Mouse (Mus musculus) liver, embryonic 13.5 days (tissue): ENCODE results near the gene Nbea. TPM values are rescaled to one million over a fixed set of nuclear protein-coding genes. Genes with fewer than 3 reads are reported as not detected.
A peak's percentile ranks its signal among the peaks of the same experiment; 100 is the strongest.

ENCODE experiments used
- ATAC-seq: fragments of 200-750 bp; cut with Nextera tagmentation; 2 replicates; pipeline ENCODE4 v1.8.0; 2017; ENCODE audit warnings: low read depth, mild to moderate bottlenecking, moderate number of reproducible peaks, moderate library complexity
- DNase-seq: peaks from one replicate; pipeline ENCODE4 v3.0.0; 2022
- H3K27ac ChIP-seq: fragments of 300-500 bp; sonication (generic); 2 replicates; pipeline ENCODE4 v1.5.1; 2015; ENCODE audit warnings: moderate library complexity, mild to moderate bottlenecking, inconsistent platforms
- H3K27me3 ChIP-seq: fragments of 300-500 bp; sonication (generic); 2 replicates; pipeline ENCODE4 v1.6.1; 2015; ENCODE audit warnings: mild to moderate bottlenecking, inconsistent platforms
- H3K36me3 ChIP-seq: fragments of 300-500 bp; sonication (generic); 2 replicates; pipeline ENCODE4 v1.6.1; 2015; ENCODE audit warnings: mild to moderate bottlenecking, inconsistent platforms
- H3K4me1 ChIP-seq: fragments of 300-500 bp; sonication (generic); replicated peaks from 2 replicates; pipeline ENCODE4 v1.6.1; 2015; ENCODE audit warnings: inconsistent platforms
- H3K4me2 ChIP-seq: fragments of 300-500 bp; sonication (generic); 2 replicates; pipeline ENCODE4 v1.6.1; 2015; ENCODE audit warnings: inconsistent platforms, mild to moderate bottlenecking, moderate library complexity
- H3K4me3 ChIP-seq: fragments of 300-500 bp; sonication (generic); replicated peaks from 2 replicates; pipeline ENCODE4 v1.5.1; 2015; ENCODE audit warnings: mild to moderate bottlenecking, inconsistent platforms
- H3K9ac ChIP-seq: fragments of 300-500 bp; sonication (generic); 2 replicates; pipeline ENCODE4 v1.6.1; 2015; ENCODE audit warnings: mild to moderate bottlenecking, inconsistent platforms
- H3K9me3 ChIP-seq: fragments of 300-500 bp; sonication (generic); replicated peaks from 2 replicates; pipeline ENCODE4 v1.6.1; 2016; ENCODE audit warnings: inconsistent platforms
- WGBS: fragments of 180-500 bp; shearing (Covaris S2); methylation state at CpG from one replicate; pipeline ENCODE4 v1.1.7; 2015; ENCODE audit not compliant: insufficient replicate concordance; 5-methylcytosine and 5-hydroxymethylcytosine counted together
- polyA plus RNA-seq: library from polyadenylated mRNA; unstranded; fragments of >200 nt; fragmentation: Nextera tagmentation; extraction: Ambion mirVana; gene quantifications from 2 replicates; pipeline ENCODE4 v1.2.1, GENCODE M21; 2015

Nbea gene
- polyA plus RNA-seq, 1 experiment from 2014 or later: 1.2 TPM

- WGBS: 53% methylated on average over 2 of the region's 2 CpGs
- no peaks in the 10 kb centered on the region for H3K36me3 ChIP-seq
- no peak for ATAC-seq
- H3K4me1 ChIP-seq: no peaks in the 10 kb centered on the region
- no peak overlapping the region for H3K4me3 ChIP-seq
- no peaks in the 10 kb centered on the region for H3K27me3 ChIP-seq
- H3K4me2 ChIP-seq: no peak overlapping the region
- peak; percentile 11 for DNase-seq
- H3K9ac ChIP-seq: no peak overlapping the region
- H3K9me3 ChIP-seq: no peaks in the 10 kb centered on the region
- H3K27ac ChIP-seq: no peak overlapping the region
Measured at GRCm38 (mm10) chr3:55600286-55600685, 583.2 kb downstream of the Nbea start.

- H3K4me1 ChIP-seq: no peaks in the 10 kb centered on the region
- no peak overlapping the region for H3K9ac ChIP-seq
- H3K9me3 ChIP-seq: no peaks in the 10 kb centered on the region
- WGBS: 65% methylated on average over 17 of the region's 17 CpGs
- H3K4me2 ChIP-seq: no peak overlapping the region
- no peaks in the 10 kb centered on the region for H3K36me3 ChIP-seq
- H3K27ac ChIP-seq: no peak overlapping the region
- H3K27me3 ChIP-seq: no peaks in the 10 kb centered on the region
- DNase-seq: no peak
- ATAC-seq: no peak
- H3K4me3 ChIP-seq: no peak overlapping the region
Measured at GRCm38 (mm10) chr3:55599366-55600085, 584.0 kb downstream of the Nbea start.

- no peaks in the 10 kb centered on the region for H3K4me1 ChIP-seq
- no peak overlapping the region for H3K4me3 ChIP-seq
- DNase-seq: no peak
- H3K9me3 ChIP-seq: no peaks in the 10 kb centered on the region
- H3K27me3 ChIP-seq: no peaks in the 10 kb centered on the region
- no peak for ATAC-seq
- no peaks in the 10 kb centered on the region for H3K36me3 ChIP-seq
- no peak overlapping the region for H3K27ac ChIP-seq
- no peak overlapping the region for H3K4me2 ChIP-seq
- 55% methylated on average over 2 of the region's 2 CpGs for WGBS
- no peak overlapping the region for H3K9ac ChIP-seq
Measured at GRCm38 (mm10) chr3:55598681-55599080, 584.8 kb downstream of the Nbea start.

GRCm38 (mm10) chr3:55593312-55593711 lies 590.2 kb downstream of the Nbea start:
- H3K27me3 ChIP-seq: no peaks in the 10 kb centered on the region
- H3K9me3 ChIP-seq: no peaks in the 10 kb centered on the region
- no peak overlapping the region for H3K27ac ChIP-seq
- H3K4me2 ChIP-seq: no peak overlapping the region
- no peak for ATAC-seq
- H3K9ac ChIP-seq: no peak overlapping the region
- H3K4me3 ChIP-seq: no peak overlapping the region
- no peaks in the 10 kb centered on the region for H3K4me1 ChIP-seq
- WGBS: 65% methylated on average over 5 of the region's 5 CpGs
- DNase-seq: no peak
- H3K36me3 ChIP-seq: no peaks in the 10 kb centered on the region

- ATAC-seq (no peak), DNase-seq (no peak)
- no peak overlapping the region for H3K27ac ChIP-seq
- H3K9ac ChIP-seq: no peak overlapping the region
- no peaks in the 10 kb centered on the region for H3K4me1 ChIP-seq
- H3K9me3 ChIP-seq: no peaks in the 10 kb centered on the region
- 58% methylated on average over 6 of the region's 6 CpGs for WGBS
- H3K27me3 ChIP-seq: no peaks in the 10 kb centered on the region
- H3K4me3 ChIP-seq: no peak overlapping the region
- H3K4me2 ChIP-seq: no peak overlapping the region
- no peaks in the 10 kb centered on the region for H3K36me3 ChIP-seq
Measured at GRCm38 (mm10) chr3:55590727-55591126, 592.8 kb downstream of the Nbea start.

- Histone ChIP-seq H3K9me3 (no peaks in the 10 kb centered on the region), H3K4me2 (no peak overlapping the region), H3K27ac (no peak overlapping the region), H3K36me3 (no peaks in the 10 kb centered on the region), H3K27me3 (no peaks in the 10 kb centered on the region), H3K4me3 (no peak overlapping the region), H3K9ac (no peak overlapping the region), H3K4me1 (no peaks in the 10 kb centered on the region)
- ATAC-seq (no peak), DNase-seq (no peak)
- WGBS: 55% methylated on average over 2 of the region's 2 CpGs
Measured at GRCm38 (mm10) chr3:55590291-55590690, 593.2 kb downstream of the Nbea start.

GRCm38 (mm10) chr3:55589402-55589944 lies 594.0 kb downstream of the Nbea start:
- no peak overlapping the region for H3K9ac ChIP-seq
- no peaks in the 10 kb centered on the region for H3K36me3 ChIP-seq
- no peak overlapping the region for H3K4me2 ChIP-seq
- 80% methylated on average over 8 of the region's 8 CpGs for WGBS
- no peaks in the 10 kb centered on the region for H3K4me1 ChIP-seq
- ATAC-seq (no peak), DNase-seq (no peak)
- no peaks in the 10 kb centered on the region for H3K27me3 ChIP-seq
- no peak overlapping the region for H3K27ac ChIP-seq
- no peaks in the 10 kb centered on the region for H3K9me3 ChIP-seq
- no peak overlapping the region for H3K4me3 ChIP-seq

GRCm38 (mm10) chr3:55587972-55588946 lies 595.2 kb downstream of the Nbea start:
- Histone ChIP-seq H3K4me2 (no peak overlapping the region), H3K36me3 (no peaks in the 10 kb centered on the region), H3K9me3 (no peaks in the 10 kb centered on the region), H3K27me3 (no peaks in the 10 kb centered on the region), H3K27ac (no peak overlapping the region), H3K4me1 (no peaks in the 10 kb centered on the region), H3K4me3 (no peak overlapping the region), H3K9ac (no peak overlapping the region)
- ATAC-seq (no peak), DNase-seq (no peak)
- WGBS: 34% methylated on average over 12 of the region's 12 CpGs

GRCm38 (mm10) chr3:55587434-55587971 lies 596.0 kb downstream of the Nbea start:
- no peak overlapping the region for H3K9ac ChIP-seq
- H3K27ac ChIP-seq: no peak overlapping the region

More at GRCm38 (mm10) chr3:55587434-55587971, 596.0 kb downstream of the Nbea start:
- H3K9me3 ChIP-seq: no peaks in the 10 kb centered on the region
- H3K4me1 ChIP-seq: no peaks in the 10 kb centered on the region
- ATAC-seq (no peak), DNase-seq (no peak)
- H3K4me2 ChIP-seq: no peak overlapping the region
- H3K36me3 ChIP-seq: no peaks in the 10 kb centered on the region
- no peaks in the 10 kb centered on the region for H3K27me3 ChIP-seq
- WGBS: 62% methylated on average over 12 of the region's 12 CpGs
- H3K4me3 ChIP-seq: no peak overlapping the region
